Mouse (Mus musculus): ENCODE data around the gene Mex3a. TPM values are rescaled to one million over a fixed set of nuclear protein-coding genes. Genes with fewer than 3 reads are reported as not detected.

Mex3a gene
- polyA plus RNA-seq, 1 experiment, result 1.5 TPM

- no peak overlapping the region for H3K27ac ChIP-seq (ENCODE audit: insufficient read depth, low read length)
- no peaks in the 10 kb centered on the region for H3K4me1 ChIP-seq (ENCODE audit: control insufficient read depth, insufficient read depth, low read length)
- TF ChIP-seq CTCF (IDR thresholded peaks at IDR 0.05; ENCODE audit: extremely low read depth, insufficient read depth, low read length), result no peak
- TF ChIP-seq POLR2A (IDR thresholded peaks at IDR 0.05; ENCODE audit: extremely low read depth, insufficient read depth, low read length), result no peak
- no peak overlapping the region for H3K4me3 ChIP-seq (ENCODE audit: insufficient read depth, low read length)
Observed at GRCm38 (mm10) chr3:88512896-88513545, 19.2 kb upstream of the Mex3a start.

GRCm38 (mm10) chr3:88513546-88514115 lies 18.6 kb upstream of the Mex3a start:
- no peak overlapping the region for H3K4me3 ChIP-seq (ENCODE audit: insufficient read depth, low read length)
- TF ChIP-seq CTCF (IDR thresholded peaks at IDR 0.05; ENCODE audit: extremely low read depth, insufficient read depth, low read length), result no peak
- no peak for TF ChIP-seq POLR2A (IDR thresholded peaks at IDR 0.05; ENCODE audit: extremely low read depth, insufficient read depth, low read length)

GRCm38 (mm10) chr3:88514231-88515094 lies 17.7 kb upstream of the Mex3a start:
- no peak overlapping the region for H3K27ac ChIP-seq (ENCODE audit: insufficient read depth, low read length)
- no peak overlapping the region for H3K4me3 ChIP-seq (ENCODE audit: insufficient read depth, low read length)
- TF ChIP-seq POLR2A (IDR thresholded peaks at IDR 0.05; ENCODE audit: extremely low read depth, insufficient read depth, low read length), result no peak
- no peak for TF ChIP-seq CTCF (IDR thresholded peaks at IDR 0.05; ENCODE audit: extremely low read depth, insufficient read depth, low read length)
- H3K4me1 ChIP-seq (ENCODE audit: control insufficient read depth, insufficient read depth, low read length), result no peaks in the 10 kb centered on the region

More at GRCm38 (mm10) chr3:88513546-88514115, 18.6 kb upstream of the Mex3a start:
- H3K27ac ChIP-seq (ENCODE audit: insufficient read depth, low read length), result no peak overlapping the region
- H3K4me1 ChIP-seq (ENCODE audit: control insufficient read depth, insufficient read depth, low read length), result no peaks in the 10 kb centered on the region

DNA sequence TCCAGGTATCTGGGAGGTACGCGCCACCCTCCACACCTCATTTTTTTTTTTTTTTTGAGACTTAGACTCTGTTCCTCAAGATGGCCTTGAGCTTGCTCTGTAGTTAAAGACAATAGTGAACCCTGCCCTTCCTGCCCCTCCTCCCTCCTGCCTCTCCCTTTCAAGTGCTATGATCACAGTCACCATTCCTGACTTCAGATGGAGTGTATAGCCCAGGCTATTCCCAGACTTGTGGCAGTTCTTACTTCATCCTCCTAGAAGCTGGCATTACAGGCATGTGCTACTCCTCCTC lies 17.2 kb upstream of the Mex3a start:
- Histone ChIP-seq H3K4me3 (ENCODE audit: insufficient read depth, low read length) (no peak overlapping the region), H3K27ac (ENCODE audit: insufficient read depth, low read length) (no peak overlapping the region), H3K4me1 (ENCODE audit: control insufficient read depth, insufficient read depth, low read length) (no peaks in the 10 kb centered on the region)
- TF ChIP-seq POLR2A (IDR thresholded peaks at IDR 0.05; ENCODE audit: extremely low read depth, insufficient read depth, low read length) (no peak), CTCF (IDR thresholded peaks at IDR 0.05; ENCODE audit: extremely low read depth, insufficient read depth, low read length) (no peak)

- no peaks in the 10 kb centered on the region for H3K4me1 ChIP-seq (ENCODE audit: control insufficient read depth, insufficient read depth, low read length)
- no peak overlapping the region for H3K27ac ChIP-seq (ENCODE audit: insufficient read depth, low read length)
- no peak overlapping the region for H3K4me3 ChIP-seq (ENCODE audit: insufficient read depth, low read length)
- TF ChIP-seq POLR2A (IDR thresholded peaks at IDR 0.05; ENCODE audit: extremely low read depth, insufficient read depth, low read length) (no peak), CTCF (IDR thresholded peaks at IDR 0.05; ENCODE audit: extremely low read depth, insufficient read depth, low read length) (no peak)
Observed at GRCm38 (mm10) chr3:88516407-88516806, 15.8 kb upstream of the Mex3a start.

DNA sequence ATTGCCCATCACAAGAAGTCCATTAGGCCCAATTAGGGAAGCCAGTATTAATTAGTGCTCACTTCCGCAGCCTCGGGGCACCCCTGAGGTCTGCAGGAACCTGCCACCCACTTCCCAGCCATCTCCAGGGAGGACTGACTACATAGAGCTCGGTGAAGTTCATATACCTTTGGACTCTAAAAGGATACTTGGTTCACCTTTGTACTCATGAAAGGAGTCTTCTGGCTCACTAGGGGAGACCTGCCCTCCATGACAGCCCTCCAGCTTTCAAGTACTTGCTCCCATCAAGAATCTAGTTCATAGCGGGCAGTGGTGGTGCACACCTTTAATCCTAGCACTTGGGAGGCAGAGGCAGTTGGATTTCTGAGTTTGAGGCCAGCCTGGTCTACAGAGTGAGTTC lies 13.8 kb upstream of the Mex3a start:
- H3K4me3 ChIP-seq (ENCODE audit: insufficient read depth, low read length), result no peak overlapping the region
- H3K27ac ChIP-seq (ENCODE audit: insufficient read depth, low read length), result no peak overlapping the region
- no peaks in the 10 kb centered on the region for H3K4me1 ChIP-seq (ENCODE audit: control insufficient read depth, insufficient read depth, low read length)
- TF ChIP-seq POLR2A (IDR thresholded peaks at IDR 0.05; ENCODE audit: extremely low read depth, insufficient read depth, low read length) (no peak), CTCF (IDR thresholded peaks at IDR 0.05; ENCODE audit: extremely low read depth, insufficient read depth, low read length) (no peak)

DNA sequence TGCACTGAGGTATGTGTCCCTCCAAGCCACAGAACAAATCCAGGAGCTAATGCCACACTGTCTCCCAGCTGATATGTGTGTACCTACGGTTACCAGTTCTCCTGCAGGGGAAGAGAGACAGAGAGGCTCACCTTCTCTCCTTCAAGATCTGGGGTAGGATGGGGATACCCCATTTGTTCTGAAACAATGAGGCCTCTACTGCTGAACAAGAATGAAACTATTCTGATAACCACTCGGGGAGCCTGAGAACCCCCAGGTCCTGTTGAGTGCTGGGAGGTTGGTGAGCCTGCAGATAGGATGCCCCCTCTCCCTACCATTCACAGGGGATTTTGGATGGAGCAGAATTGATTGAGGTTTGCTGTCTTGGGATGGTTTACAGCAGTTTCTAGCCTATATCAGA lies 12.1 kb upstream of the Mex3a start:
- H3K27ac ChIP-seq (ENCODE audit: insufficient read depth, low read length), result no peak overlapping the region
- TF ChIP-seq POLR2A (IDR thresholded peaks at IDR 0.05; ENCODE audit: extremely low read depth, insufficient read depth, low read length) (no peak), CTCF (IDR thresholded peaks at IDR 0.05; ENCODE audit: extremely low read depth, insufficient read depth, low read length) (no peak)
- no peak overlapping the region for H3K4me3 ChIP-seq (ENCODE audit: insufficient read depth, low read length)
- no peaks in the 10 kb centered on the region for H3K4me1 ChIP-seq (ENCODE audit: control insufficient read depth, insufficient read depth, low read length)

GRCm38 (mm10) chr3:88521156-88521555 lies 11.0 kb upstream of the Mex3a start:
- Histone ChIP-seq H3K4me1 (ENCODE audit: control insufficient read depth, insufficient read depth, low read length) (no peaks in the 10 kb centered on the region), H3K27ac (ENCODE audit: insufficient read depth, low read length) (no peak overlapping the region), H3K4me3 (ENCODE audit: insufficient read depth, low read length) (no peak overlapping the region)
- TF ChIP-seq CTCF (IDR thresholded peaks at IDR 0.05; ENCODE audit: extremely low read depth, insufficient read depth, low read length) (no peak), POLR2A (IDR thresholded peaks at IDR 0.05; ENCODE audit: extremely low read depth, insufficient read depth, low read length) (no peak)

DNA sequence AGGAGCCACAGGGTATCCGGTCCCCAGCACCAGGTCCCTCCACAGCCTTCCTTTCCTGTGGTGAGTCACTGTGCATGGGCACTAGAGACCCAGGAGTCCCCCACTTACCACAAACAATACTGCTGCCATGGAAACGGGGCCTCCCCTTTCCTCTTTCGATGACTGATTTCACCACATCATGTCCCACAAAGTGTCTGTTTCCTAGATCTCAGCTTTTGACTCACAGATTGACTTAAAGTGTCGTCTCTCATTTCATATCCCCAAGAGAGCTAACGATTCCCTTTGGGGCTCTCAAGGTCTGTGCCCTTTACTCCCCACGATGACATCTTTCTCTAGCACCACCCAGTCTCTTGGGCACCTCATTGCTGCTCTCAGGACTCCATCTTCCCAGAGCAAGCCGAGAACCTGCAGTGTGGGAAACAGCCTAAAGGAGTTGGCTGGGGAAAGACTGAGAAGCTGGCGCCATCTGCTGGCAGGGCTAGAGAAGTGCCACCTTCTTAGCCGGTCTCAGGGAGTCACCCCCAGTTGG lies 10.3 kb upstream of the Mex3a start:
- Histone ChIP-seq H3K27ac (ENCODE audit: insufficient read depth, low read length) (no peak overlapping the region), H3K4me3 (ENCODE audit: insufficient read depth, low read length) (no peak overlapping the region), H3K4me1 (ENCODE audit: control insufficient read depth, insufficient read depth, low read length) (no peaks in the 10 kb centered on the region)
- TF ChIP-seq POLR2A (IDR thresholded peaks at IDR 0.05; ENCODE audit: extremely low read depth, insufficient read depth, low read length) (no peak), CTCF (IDR thresholded peaks at IDR 0.05; ENCODE audit: extremely low read depth, insufficient read depth, low read length) (peak; percentile 90)
